Mouse (Mus musculus): ENCODE data around the gene Mapt.

- TF ChIP-seq CTCF (IDR thresholded peaks at IDR 0.05; ENCODE audit: extremely low read depth, insufficient read length, insufficient replicate concordance, low read depth, low read length) (no peak), POLR2A (IDR thresholded peaks at IDR 0.05; ENCODE audit: low read depth, low read length) (no peak)
Measured at GRCm38 (mm10) chr11:104346931-104347330, 115.7 kb downstream of the Mapt start.
